Mouse (Mus musculus) hindbrain, embryonic 16.5 days (tissue): ENCODE results near the gene Wscd2. TPM values are rescaled to one million over a fixed set of nuclear protein-coding genes. Genes with fewer than 3 reads are reported as not detected.
A peak's percentile ranks its signal among the peaks of the same experiment; 100 is the strongest.

ENCODE experiments used
- ATAC-seq: fragments of 200-750 bp; cut with Nextera tagmentation; 2 replicates; pipeline ENCODE4 v1.8.0; 2017; ENCODE audit warnings: moderate TSS enrichment, moderate library complexity
- H3K27ac ChIP-seq: fragments of 300-500 bp; sonication (generic); 2 replicates; pipeline ENCODE4 v1.5.1; 2014; ENCODE audit warnings: low read depth, mild to moderate bottlenecking, control low read depth, low read length, moderate library complexity
- H3K27me3 ChIP-seq: fragments of 300-500 bp; sonication (generic); replicated peaks from 2 replicates; pipeline ENCODE4 v1.6.1; 2014; ENCODE audit warnings: low read length; ENCODE audit not compliant: control insufficient read depth, insufficient read depth
- H3K36me3 ChIP-seq: fragments of 300-500 bp; sonication (generic); 2 replicates; pipeline ENCODE4 v1.6.1; 2014; ENCODE audit warnings: mild to moderate bottlenecking, low read length, moderate library complexity, mixed read lengths; ENCODE audit not compliant: control insufficient read depth, insufficient read depth
- H3K4me1 ChIP-seq: fragments of 300-500 bp; sonication (generic); 2 replicates; pipeline ENCODE4 v1.6.1; 2014; ENCODE audit warnings: low read depth, low read length; ENCODE audit not compliant: control insufficient read depth, insufficient read depth
- H3K4me2 ChIP-seq: fragments of 300-500 bp; sonication (generic); 2 replicates; pipeline ENCODE4 v1.6.1; 2014; ENCODE audit warnings: mild to moderate bottlenecking, low read length, control low read depth, moderate library complexity
- H3K4me3 ChIP-seq: fragments of 300-500 bp; sonication (generic); 2 replicates; pipeline ENCODE4 v1.5.1; 2014; ENCODE audit warnings: mild to moderate bottlenecking, low read length, control low read depth, moderate library complexity
- H3K9ac ChIP-seq: fragments of 300-500 bp; sonication (generic); 2 replicates; pipeline ENCODE4 v1.6.1; 2014; ENCODE audit warnings: low read depth, mild to moderate bottlenecking, control low read depth, low read length, moderate library complexity
- H3K9me3 ChIP-seq: fragments of 300-500 bp; sonication (generic); 2 replicates; pipeline ENCODE4 v1.6.1; 2014; ENCODE audit warnings: mild to moderate bottlenecking, low read length, moderate library complexity; ENCODE audit not compliant: control insufficient read depth
- WGBS: fragments of 180-500 bp; shearing (Covaris S2); extraction: QIAGEN DNeasy Blood & Tissue Kit; methylation state at CpG from one replicate; pipeline ENCODE4 v1.1.7; 2014; 5-methylcytosine and 5-hydroxymethylcytosine counted together
- polyA plus RNA-seq: library from polyadenylated mRNA; unstranded; fragments of >200 nt; fragmentation: Nextera tagmentation; extraction: Ambion mirVana; gene quantifications from 2 replicates; pipeline ENCODE4 v1.2.1, GENCODE M21; 2015

The Wscd2 gene
- polyA plus RNA-seq, 1 experiment from 2014 or later = 13.3 TPM

- Histone ChIP-seq H3K4me1 (peaks cover 9% of the 10 kb centered on the region), H3K9ac (no peak overlapping the region), H3K4me2 (no peak overlapping the region), H3K9me3 (no peaks in the 10 kb centered on the region), H3K27me3 (no peaks in the 10 kb centered on the region), H3K36me3 (no peaks in the 10 kb centered on the region), H3K27ac (no peak overlapping the region), H3K4me3 (no peak overlapping the region)
- 91% methylated on average over 4 of the region's 4 CpGs for WGBS
- ATAC-seq = no peak
Observed at GRCm38 (mm10) chr5:113604758-113605157, 114.6 kb downstream of the Wscd2 start.

GRCm38 (mm10) chr5:113606121-113606520, 116.0 kb downstream of the Wscd2 start:
- Histone ChIP-seq H3K27me3 (no peaks in the 10 kb centered on the region), H3K27ac (no peak overlapping the region), H3K9ac (no peak overlapping the region), H3K36me3 (no peaks in the 10 kb centered on the region), H3K4me2 (no peak overlapping the region), H3K4me3 (no peak overlapping the region), H3K4me1 (peaks cover 10% of the 10 kb centered on the region), H3K9me3 (no peaks in the 10 kb centered on the region)
- 70% methylated on average over 3 of the region's 3 CpGs for WGBS
- no peak for ATAC-seq

GRCm38 (mm10) chr5:113606961-113607785, 117.0 kb downstream of the Wscd2 start:
- 68% methylated on average over 8 of the region's 8 CpGs for WGBS
- H3K9ac ChIP-seq = no peak overlapping the region
- peaks cover 10% of the 10 kb centered on the region for H3K4me1 ChIP-seq
- no peaks in the 10 kb centered on the region for H3K36me3 ChIP-seq
- no peak overlapping the region for H3K4me2 ChIP-seq
- 0 out of 2 replicates have a peak, but pooled peaks have one; percentile 22 for ATAC-seq
- no peak overlapping the region for H3K4me3 ChIP-seq
- no peaks in the 10 kb centered on the region for H3K9me3 ChIP-seq
- H3K27ac ChIP-seq = no peak overlapping the region; the same call in 1 of the 2 replicates
- H3K27me3 ChIP-seq = no peaks in the 10 kb centered on the region

- Histone ChIP-seq H3K9me3 (no peaks in the 10 kb centered on the region), H3K9ac (0 out of 2 replicates have a peak overlapping the region, but pooled peaks have one; percentile 1), H3K4me2 (no peak overlapping the region), H3K4me1 (peaks cover 10% of the 10 kb centered on the region), H3K27ac (peak overlapping the region; percentile 37; the same call in 1 of the 2 replicates), H3K4me3 (no peak overlapping the region), H3K36me3 (no peaks in the 10 kb centered on the region), H3K27me3 (no peaks in the 10 kb centered on the region)
- 27% methylated on average over 13 of the region's 13 CpGs for WGBS
- no peak for ATAC-seq
Observed at GRCm38 (mm10) chr5:113607941-113608431, 117.9 kb downstream of the Wscd2 start.

- Histone ChIP-seq H3K4me2 (no peak overlapping the region), H3K27ac (no peak overlapping the region), H3K4me3 (no peak overlapping the region), H3K36me3 (no peaks in the 10 kb centered on the region), H3K9me3 (no peaks in the 10 kb centered on the region), H3K4me1 (peaks cover 10% of the 10 kb centered on the region), H3K9ac (no peak overlapping the region), H3K27me3 (no peaks in the 10 kb centered on the region)
- no peak for ATAC-seq
- WGBS = 80% methylated on average over 8 of the region's 8 CpGs
Observed at GRCm38 (mm10) chr5:113608511-113608910, 118.4 kb downstream of the Wscd2 start.

GRCm38 (mm10) chr5:113609891-113610290, 119.8 kb downstream of the Wscd2 start:
- 57% methylated on average over 5 of the region's 5 CpGs for WGBS
- H3K27ac ChIP-seq = no peak overlapping the region
- no peak for ATAC-seq
- H3K4me2 ChIP-seq = no peak overlapping the region
- H3K36me3 ChIP-seq = no peaks in the 10 kb centered on the region
- peaks cover 10% of the 10 kb centered on the region for H3K4me1 ChIP-seq
- H3K9ac ChIP-seq = no peak overlapping the region
- no peaks in the 10 kb centered on the region for H3K9me3 ChIP-seq
- no peaks in the 10 kb centered on the region for H3K27me3 ChIP-seq
- H3K4me3 ChIP-seq = no peak overlapping the region

GRCm38 (mm10) chr5:113610490-113610889, 120.4 kb downstream of the Wscd2 start:
- ATAC-seq = no peak
- no peak overlapping the region for H3K27ac ChIP-seq

GRCm38 (mm10) chr5:113611131-113611530, 121.0 kb downstream of the Wscd2 start:
- WGBS = 79% methylated on average over 6 of the region's 6 CpGs
- no peak overlapping the region for H3K9ac ChIP-seq
- no peak overlapping the region for H3K4me2 ChIP-seq
- ATAC-seq = no peak
- H3K4me3 ChIP-seq = no peak overlapping the region
- no peaks in the 10 kb centered on the region for H3K9me3 ChIP-seq
- H3K36me3 ChIP-seq = no peaks in the 10 kb centered on the region
- peaks cover 10% of the 10 kb centered on the region for H3K4me1 ChIP-seq
- H3K27me3 ChIP-seq = no peaks in the 10 kb centered on the region
- H3K27ac ChIP-seq = no peak overlapping the region

More at GRCm38 (mm10) chr5:113610490-113610889, 120.4 kb downstream of the Wscd2 start:
- Histone ChIP-seq H3K4me2 (no peak overlapping the region), H3K9ac (no peak overlapping the region), H3K4me3 (no peak overlapping the region), H3K36me3 (no peaks in the 10 kb centered on the region), H3K27me3 (no peaks in the 10 kb centered on the region), H3K9me3 (no peaks in the 10 kb centered on the region), H3K4me1 (peaks cover 10% of the 10 kb centered on the region)
- 60% methylated on average over 6 of the region's 6 CpGs for WGBS

GRCm38 (mm10) chr5:113611771-113612233, 121.7 kb downstream of the Wscd2 start:
- no peak for ATAC-seq
- Histone ChIP-seq H3K9ac (no peak overlapping the region), H3K27ac (no peak overlapping the region), H3K9me3 (no peaks in the 10 kb centered on the region), H3K36me3 (no peaks in the 10 kb centered on the region), H3K4me1 (peaks cover 10% of the 10 kb centered on the region), H3K4me3 (no peak overlapping the region), H3K27me3 (no peaks in the 10 kb centered on the region), H3K4me2 (no peak overlapping the region)
- WGBS = 75% methylated on average over 12 of the region's 12 CpGs
